Mouse (Mus musculus) large intestine, adult 2 months (tissue): Measurements from ENCODE around the gene Nsfl1c. TPM values are rescaled to one million over a fixed set of nuclear protein-coding genes. Genes with fewer than 3 reads are reported as not detected.
"Not testable (repeated sequence)": the region's sequence is repeated elsewhere in the genome, so short reads cannot be mapped to it uniquely, and the experiment has no call there.

Experiments used
- DNase-seq: peaks from one replicate; pipeline ENCODE4 v3.0.0-alpha.2; 2012; ENCODE audit warnings: low read depth, low spot score
- WGBS: fragments of 180-500 bp; shearing (Covaris S2); methylation state at CpG from one replicate; pipeline ENCODE4 v1.1.7; 2018; 5-methylcytosine and 5-hydroxymethylcytosine counted together
- polyA plus RNA-seq: library from polyadenylated mRNA; depleted of rRNA; stranded (reverse); fragments of >200 nt; gene quantifications from 2 replicates; pipeline ENCODE4 v1.2.3, GENCODE M21; 2012; rRNA removed

Nsfl1c gene
- polyA plus RNA-seq = 45.3 and 55.3 TPM in 2 replicates

GRCm38 (mm10) chr2:151494035-151494803 lies at the start of gene Nsfl1c:
Nsfl1c (plus strand) TSS chr2:151494182.
- peak; percentile 70 for DNase-seq
- under 1% methylated on average over 73 of the region's 73 CpGs for WGBS

DNA sequence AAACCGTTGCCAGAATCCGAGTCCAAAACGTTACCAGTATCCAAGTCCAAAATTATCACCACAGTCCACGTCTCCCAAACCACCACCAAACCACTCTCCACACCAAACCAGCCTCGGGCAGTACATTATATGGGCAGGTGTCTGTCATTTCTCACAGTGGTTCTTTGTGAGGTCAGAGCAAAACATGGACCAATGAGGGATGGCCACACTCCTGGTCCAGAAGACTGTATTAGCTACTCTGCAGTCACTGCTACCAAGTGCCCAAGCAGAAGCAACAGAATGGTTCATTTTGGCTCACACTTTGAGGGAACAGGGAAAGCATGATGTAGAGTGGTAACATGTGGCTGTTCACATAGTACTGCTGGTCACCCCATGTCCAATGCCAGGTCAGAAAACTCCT lies 17.9 kb upstream of the Nsfl1c start, which contains the start of gene 4921509C19Rik:
Gene 4921509C19Rik, minus strand, starts transcription at position 101 of the 400 bp plus-strand sequence.
- not testable (repeated sequence) for DNase-seq
- WGBS = 75% methylated on average over 5 of the region's 5 CpGs

GRCm38 (mm10) chr2:151486496-151486895 lies 7.5 kb upstream of the Nsfl1c start:
- no peak for DNase-seq

DNA sequence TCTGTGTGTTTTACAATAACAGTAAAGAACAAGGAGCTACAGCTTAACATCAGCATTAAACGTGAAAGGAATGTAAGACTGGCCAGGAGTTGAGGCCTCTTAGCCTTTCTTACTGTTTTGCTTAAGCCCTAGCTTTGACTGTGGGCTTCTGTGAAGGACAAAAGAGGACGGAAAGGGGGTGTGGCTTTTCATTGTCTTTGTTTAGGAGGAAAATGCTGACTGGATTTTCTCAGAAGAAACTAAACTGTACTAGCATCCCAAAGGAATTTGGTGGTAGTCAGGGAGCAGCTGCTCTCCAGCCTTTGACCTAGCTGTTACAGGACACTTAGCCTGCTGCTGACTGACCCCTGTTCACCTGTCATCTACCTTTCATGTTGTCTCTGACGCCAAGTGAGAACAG lies 4.4 kb downstream of the Nsfl1c start:
- WGBS = 63% methylated on average over 3 of the region's 3 CpGs
- DNase-seq = no peak

GRCm38 (mm10) chr2:151500442-151501007 lies 6.5 kb downstream of the Nsfl1c start:
- 80% methylated on average over 6 of the region's 6 CpGs for WGBS

DNA sequence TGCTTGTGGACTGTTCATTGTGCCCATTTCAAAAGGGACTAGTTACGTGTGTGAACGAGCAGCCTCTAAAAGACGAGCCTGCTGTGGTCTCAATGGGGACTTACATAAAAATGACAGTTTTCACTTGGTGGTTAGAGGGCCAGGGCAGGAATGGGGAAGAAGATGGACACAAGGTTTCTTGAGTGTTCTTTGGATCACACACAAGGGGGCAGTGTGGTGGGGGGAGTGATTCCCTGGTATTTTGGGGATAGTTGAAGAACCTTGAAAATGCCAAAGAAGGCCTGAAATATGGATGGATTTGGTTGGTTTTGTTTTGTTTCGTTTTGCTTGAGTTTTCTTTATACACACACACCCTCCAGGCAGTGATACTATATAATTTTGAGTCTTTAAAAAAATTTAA lies 10.2 kb downstream of the Nsfl1c start:
- no peak for DNase-seq
- WGBS = 81% methylated on average over 4 of the region's 4 CpGs

More at GRCm38 (mm10) chr2:151500442-151501007, 6.5 kb downstream of the Nsfl1c start:
- no peak for DNase-seq

- peak; percentile 36 for DNase-seq
These were observed 18.2 kb downstream of the Nsfl1c start for GRCm38 (mm10) chr2:151512199-151512598.

DNA sequence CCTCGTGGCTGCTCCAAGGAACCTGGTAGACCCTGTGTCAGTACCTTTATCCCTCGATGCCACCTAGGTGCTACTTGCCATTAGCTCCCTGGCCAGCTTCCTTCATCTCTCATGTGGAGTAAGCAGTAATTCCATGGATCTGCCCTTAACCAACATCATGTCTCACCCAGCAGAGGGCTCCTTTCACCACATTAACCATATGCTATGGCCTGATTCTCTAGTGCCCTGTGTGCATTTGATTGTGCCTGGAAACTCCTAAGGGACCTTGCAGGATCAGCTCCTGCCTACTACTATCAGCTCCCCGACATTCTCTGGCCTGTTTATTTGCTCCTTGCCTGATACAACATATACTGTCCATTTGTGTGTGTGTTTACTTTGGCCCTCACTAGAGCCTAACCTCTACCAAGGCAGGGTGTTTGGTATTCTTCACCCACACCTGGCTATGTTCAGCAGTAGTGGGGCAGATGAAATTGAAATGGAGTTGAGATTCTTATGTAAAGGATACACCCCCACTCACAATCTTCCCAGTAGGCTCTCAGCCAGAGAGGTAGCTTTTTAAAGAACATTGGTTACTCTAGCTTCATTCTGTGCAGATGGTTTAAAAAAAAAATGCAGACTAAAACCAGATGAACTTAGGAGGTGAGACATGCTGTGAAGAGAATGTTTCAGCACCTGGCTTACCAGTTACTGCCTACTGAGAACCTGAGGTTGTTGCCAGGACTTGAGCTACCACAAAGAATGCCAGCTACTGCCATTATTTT lies 19.7 kb downstream of the Nsfl1c start:
- 76% methylated on average over 3 of the region's 3 CpGs for WGBS
- DNase-seq = no peak

- WGBS = 85% methylated on average over 2 of the region's 2 CpGs
- DNase-seq = no peak
These were observed 25.0 kb downstream of the Nsfl1c start for GRCm38 (mm10) chr2:151519000-151519399.

- no peak for DNase-seq
- WGBS = 65% methylated on average over 4 of the region's 4 CpGs
These were observed 30.5 kb downstream of the Nsfl1c start for GRCm38 (mm10) chr2:151524324-151525041.

DNA sequence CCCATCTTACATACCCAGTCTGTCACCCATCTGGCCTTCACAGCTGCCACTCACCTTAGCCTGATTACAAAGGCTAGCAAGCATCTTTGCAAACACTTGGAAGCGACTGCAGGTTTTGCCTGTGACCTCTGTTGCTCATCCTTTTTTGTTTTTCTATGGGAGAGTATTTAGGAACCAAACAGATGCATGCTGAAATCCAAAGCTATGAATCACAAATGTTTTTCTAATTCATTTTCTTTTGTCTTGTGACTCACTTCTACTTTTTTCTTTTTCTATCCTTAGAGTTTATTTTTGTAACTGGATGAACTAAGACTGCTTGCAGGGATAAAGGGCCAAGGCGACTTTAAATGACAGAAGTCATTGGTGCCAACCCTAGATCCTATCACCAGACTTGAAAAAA lies 31.5 kb downstream of the Nsfl1c start:
- no peak for DNase-seq
- 71% methylated on average over 2 of the region's 2 CpGs for WGBS

- no peak for DNase-seq
- WGBS = 92% methylated on average over 1 of the region's 1 CpGs
These were observed 34.1 kb downstream of the Nsfl1c start for GRCm38 (mm10) chr2:151528066-151528465.

GRCm38 (mm10) chr2:151529169-151529568 lies 35.2 kb downstream of the Nsfl1c start:
- DNase-seq = no peak

GRCm38 (mm10) chr2:151530378-151531230 lies 36.6 kb downstream of the Nsfl1c start:
- WGBS = 33% methylated on average over 8 of the region's 8 CpGs
- no peak for DNase-seq

GRCm38 (mm10) chr2:151533632-151534031 lies 39.6 kb downstream of the Nsfl1c start:
- DNase-seq = no peak
- WGBS = 86% methylated on average over 6 of the region's 6 CpGs

GRCm38 (mm10) chr2:151535961-151536617 lies 42.1 kb downstream of the Nsfl1c start:
- no peak for DNase-seq
- 25% methylated on average over 1 of the region's 1 CpGs for WGBS

- WGBS = 4% methylated on average over 5 of the region's 5 CpGs
- peak; percentile 94 for DNase-seq
These were observed 42.6 kb downstream of the Nsfl1c start for GRCm38 (mm10) chr2:151536618-151536974.

GRCm38 (mm10) chr2:151538646-151539045 lies 44.7 kb downstream of the Nsfl1c start:
- WGBS = 77% methylated on average over 4 of the region's 4 CpGs
- DNase-seq = no peak
